Mouse (Mus musculus) cerebellum, adult 2 months (tissue): Measurements from ENCODE around the gene Gm9817.

Source experiments
- CTCF ChIP-seq: fragments of 200-500 bp; IDR thresholded peaks from 2 replicates; pipeline ENCODE4 v1.5.1; 2011; ENCODE audit warnings: low read depth, mild to moderate bottlenecking, control low read depth, low read length, moderate library complexity, borderline replicate concordance; ENCODE audit not compliant: insufficient read depth
- POLR2A ChIP-seq: fragments of 200-500 bp; IDR thresholded peaks from 2 replicates; pipeline ENCODE4 v1.6.1; 2011; ENCODE audit warnings: low read length, control low read depth, borderline replicate concordance; ENCODE audit not compliant: insufficient read depth

GRCm38 (mm10) chr13:45036417-45036816 is 42.1 kb upstream of the Gm9817 start:
- TF ChIP-seq CTCF: no peak
- no peak for TF ChIP-seq POLR2A
